Mouse (Mus musculus) induced T-regulatory cell, adult 2 months (primary cell): ENCODE data around the gene Ndufs3.
A peak's percentile ranks its signal among the peaks of the same experiment; 100 is the strongest.
"Not testable (repeated sequence)": the region's sequence is repeated elsewhere in the genome, so short reads cannot be mapped to it uniquely, and the experiment has no call there.

Experiments used
- DNase-seq: peaks from one replicate; pipeline ENCODE4 v3.0.0-alpha.2; 2012; ENCODE audit warnings: low read depth

Ndufs3 gene

GRCm38 (mm10) chr2:90906721-90907120 is 2.1 kb upstream of the Ndufs3 start:
- no peak for DNase-seq

GRCm38 (mm10) chr2:90904856-90905224 is 213 bp upstream of the Ndufs3 start:
- no peak for DNase-seq

- peak; percentile 48 for DNase-seq
Measured at GRCm38 (mm10) chr2:90903398-90903797, 1.2 kb downstream of the Ndufs3 start.

GRCm38 (mm10) chr2:90894299-90894677 is 10.3 kb downstream of the Ndufs3 start:
- DNase-seq = not testable (repeated sequence)

- no peak for DNase-seq
Measured at GRCm38 (mm10) chr2:90893673-90894298, 10.8 kb downstream of the Ndufs3 start.

- DNase-seq = peak; percentile 73
Measured at GRCm38 (mm10) chr2:90889550-90890548, 14.8 kb downstream of the Ndufs3 start.

GRCm38 (mm10) chr2:90887627-90888026 is 17.0 kb downstream of the Ndufs3 start:
- DNase-seq = no peak

- DNase-seq = no peak
Measured at GRCm38 (mm10) chr2:90886436-90886835, 18.2 kb downstream of the Ndufs3 start.

GRCm38 (mm10) chr2:90885218-90886041 is 19.2 kb downstream of the Ndufs3 start, which contains the start of gene C1qtnf4:
C1qtnf4 (plus strand) TSS chr2:90885860.
- no peak for DNase-seq

GRCm38 (mm10) chr2:90881824-90882223 is 22.8 kb downstream of the Ndufs3 start:
- DNase-seq = no peak

- no peak for DNase-seq
Measured at GRCm38 (mm10) chr2:90880144-90880785, 24.4 kb downstream of the Ndufs3 start.

- no peak for DNase-seq
Measured at GRCm38 (mm10) chr2:90879419-90879818, 25.2 kb downstream of the Ndufs3 start.

- no peak for DNase-seq
Measured at GRCm38 (mm10) chr2:90877584-90878259, 26.9 kb downstream of the Ndufs3 start.

- DNase-seq = no peak
Measured at GRCm38 (mm10) chr2:90875239-90875638, 29.4 kb downstream of the Ndufs3 start.

- no peak for DNase-seq
Measured at GRCm38 (mm10) chr2:90874025-90874424, 30.6 kb downstream of the Ndufs3 start.

GRCm38 (mm10) chr2:90871180-90871961 is 33.3 kb downstream of the Ndufs3 start:
- DNase-seq = no peak

- no peak for DNase-seq
Measured at GRCm38 (mm10) chr2:90870136-90870601, 34.5 kb downstream of the Ndufs3 start.

GRCm38 (mm10) chr2:90866524-90866923 is 38.1 kb downstream of the Ndufs3 start:
- DNase-seq = peak; percentile 77

- DNase-seq = no peak
Measured at GRCm38 (mm10) chr2:90864184-90864583, 40.4 kb downstream of the Ndufs3 start.

- DNase-seq = no peak
Measured at GRCm38 (mm10) chr2:90861486-90861885, 43.1 kb downstream of the Ndufs3 start.
